Mouse (Mus musculus) urinary bladder, adult 2 months (tissue): ENCODE measurements at regions not wholly inside any gene's neighbourhood (a gene's known extent, or its start where the extent isn't known, plus 50 kb on each side); places are given as distances from the start of the nearest gene placed in this dataset.

Source experiments
- DNase-seq: peaks from one replicate; pipeline ENCODE4 v3.0.0; 2022; ENCODE audit warnings: low spot score

DNA sequence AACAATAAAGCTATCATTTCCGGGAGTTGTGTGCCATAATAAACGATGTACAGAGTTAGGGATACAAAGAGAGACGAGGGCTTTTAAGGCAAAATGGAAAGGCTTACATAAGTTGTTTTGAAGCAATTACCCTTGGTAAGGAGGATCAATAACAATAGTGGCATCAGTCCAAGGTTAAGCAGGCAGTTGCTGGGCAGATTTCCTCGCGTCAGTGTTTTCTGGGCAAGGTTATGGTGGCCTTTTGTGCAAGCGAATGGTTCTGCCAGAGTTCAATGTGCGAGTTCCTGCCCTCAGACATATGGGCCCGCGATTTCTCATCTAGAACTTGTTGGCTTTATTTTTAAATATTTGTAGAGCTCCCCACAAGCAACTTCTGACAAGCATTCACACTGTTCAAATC lies 597.7 kb downstream of the Gm19410 start:
- DNase-seq = no peak

DNA sequence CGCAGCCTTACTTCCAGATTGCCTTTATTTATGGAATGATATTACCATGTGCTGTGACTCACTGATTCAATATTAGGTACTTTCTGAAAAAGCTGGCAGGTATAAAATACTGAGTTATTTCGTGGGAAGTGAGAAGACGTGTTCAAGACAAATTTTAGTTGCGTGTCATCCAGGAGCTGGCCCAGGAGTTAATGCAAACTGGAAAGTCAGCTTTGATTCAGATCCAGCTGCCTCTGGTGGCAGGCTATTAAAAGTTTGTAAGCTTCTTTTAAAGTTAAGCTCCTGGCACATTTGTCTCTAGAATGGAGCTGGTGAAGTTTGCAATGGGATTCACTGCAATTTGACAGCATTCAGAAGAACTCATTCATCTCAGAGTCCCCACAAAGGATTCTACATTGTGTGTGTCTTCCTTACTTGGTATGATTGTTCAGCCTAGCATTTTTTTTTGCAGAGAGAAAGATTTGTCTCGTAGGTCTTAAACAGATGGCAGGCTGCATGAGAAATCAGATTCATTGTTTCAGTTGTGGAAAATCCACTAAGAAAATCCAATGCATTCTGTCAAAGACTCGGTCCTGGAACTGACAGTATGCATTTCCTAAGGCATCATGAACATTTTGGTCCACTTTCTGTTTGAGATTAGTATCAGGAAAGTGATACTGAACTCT lies 599.1 kb downstream of the Gm19410 start:
- DNase-seq = no peak

DNA sequence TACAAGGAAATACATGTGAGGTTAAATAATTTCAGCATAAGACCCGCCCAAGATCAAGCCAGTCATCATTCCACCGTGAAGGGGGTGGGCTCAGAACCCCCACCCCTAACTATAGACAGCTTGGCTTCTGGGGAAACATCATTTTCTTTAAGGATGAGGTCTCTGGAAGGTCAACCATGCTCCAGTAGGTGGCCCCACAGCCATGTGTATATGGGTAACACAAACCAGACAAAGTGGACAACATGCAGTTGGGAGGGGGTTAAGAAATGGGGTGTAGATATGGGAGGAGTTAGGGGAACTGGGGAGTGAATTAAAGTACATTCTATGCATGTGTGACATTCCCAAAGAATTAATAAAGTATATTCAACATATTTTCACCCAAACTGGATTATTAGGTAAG lies 600.4 kb downstream of the Gm19410 start:
- DNase-seq = no peak

- DNase-seq = no peak
Measured at GRCm38 (mm10) chr8:36376579-36377350, 611.2 kb downstream of the Gm19410 start.

GRCm38 (mm10) chr8:36394487-36394886 lies 598.9 kb upstream of the AI429214 start:
- DNase-seq = no peak

- no peak for DNase-seq
Measured at GRCm38 (mm10) chr8:36396493-36396892, 596.9 kb upstream of the AI429214 start.

- no peak for DNase-seq
Measured at GRCm38 (mm10) chr8:36406706-36407105, 586.7 kb upstream of the AI429214 start.
